7 mouse cellular contexts compared by ENCODE assay signal in genomic region chr6:120363688-120364522, GRCm38 (mm10). TPM values are rescaled to one million over a fixed set of nuclear protein-coding genes. Genes with fewer than 3 reads are reported as not detected.
DNase-seq lines count a peak whose midpoint lies in the region; ATAC-seq lines count a peak whose summit lies in the region.

Kdm5a (plus strand) TSS chr6:120364124.
Ccdc77 (minus strand) TSS chr6:120364374.

- no peaks in the 10 kb centered on the region for H3K27me3 ChIP-seq in embryonic facial prominence, embryonic 12.5 days
- H3K27me3 ChIP-seq in limb, embryonic 11.5 days (ENCODE audit: control insufficient read depth, insufficient read depth, low read length) = no peaks in the 10 kb centered on the region
- H3K27me3 ChIP-seq in midbrain, embryonic 14.5 days (ENCODE audit: control insufficient read depth, insufficient read depth, low read length) = no peaks in the 10 kb centered on the region

- H3K4me3 ChIP-seq in embryonic facial prominence, embryonic 12.5 days = peak within 1 kb of the TSS; percentile 99
- H3K4me3 ChIP-seq in limb, embryonic 11.5 days (ENCODE audit: low read depth, low read length) = peak within 1 kb of the TSS; percentile 97
- peak within 1 kb of the TSS; percentile 96 for H3K4me3 ChIP-seq in midbrain, embryonic 14.5 days (replicated peaks; ENCODE audit: low read depth, low read length)

- peaks cover 9% of the 10 kb centered on the region; the same call in 1 of the 2 replicates for H3K4me1 ChIP-seq in embryonic facial prominence, embryonic 12.5 days
- peaks cover 6% of the 10 kb centered on the region for H3K4me1 ChIP-seq in limb, embryonic 11.5 days (ENCODE audit: control insufficient read depth, insufficient read depth, low read length)
- H3K4me1 ChIP-seq in midbrain, embryonic 14.5 days (ENCODE audit: control insufficient read depth, insufficient read depth, low read length) = peaks cover 19% of the 10 kb centered on the region

- no peaks in the 10 kb centered on the region for H3K9me3 ChIP-seq in embryonic facial prominence, embryonic 12.5 days
- H3K9me3 ChIP-seq in limb, embryonic 11.5 days (ENCODE audit: control insufficient read depth, low read length) = no peaks in the 10 kb centered on the region
- H3K9me3 ChIP-seq in midbrain, embryonic 14.5 days (ENCODE audit: control insufficient read depth, low read length) = no peaks in the 10 kb centered on the region

- peak; percentile 91 for DNase-seq in adrenal gland, postnatal 25 days
- peak; percentile 99 for DNase-seq in heart, adult 11 months
- peak; percentile 94 for DNase-seq in kidney, adult 18-20 months
- peak; percentile 92 for DNase-seq in limb, embryonic 11.5 days (ENCODE audit: low spot score)
- DNase-seq in midbrain, embryonic 14.5 days = peak; percentile 97
- peak; percentile 85 to 87 for DNase-seq in spleen, adult 18-20 months

- ATAC-seq in embryonic facial prominence, embryonic 12.5 days (ENCODE audit: insufficient number of reproducible peaks, insufficient read depth, low FRiP score, low TSS enrichment) = peak; percentile 87
- ATAC-seq in limb, embryonic 11.5 days (ENCODE audit: insufficient number of reproducible peaks, low FRiP score, low TSS enrichment, low read depth) = peak; percentile 95
- peak; percentile 98 for ATAC-seq in midbrain, embryonic 14.5 days (ENCODE audit: low FRiP score, low TSS enrichment)

- H3K36me3 ChIP-seq in embryonic facial prominence, embryonic 12.5 days = peaks cover 22% of the 10 kb centered on the region
- peaks cover 5% of the 10 kb centered on the region; the same call in 1 of the 2 replicates for H3K36me3 ChIP-seq in limb, embryonic 11.5 days (ENCODE audit: control insufficient read depth, insufficient read depth, low read length)
- H3K36me3 ChIP-seq in midbrain, embryonic 14.5 days (ENCODE audit: control insufficient read depth, insufficient read depth, low read length) = peaks cover 22% of the 10 kb centered on the region

- under 1% methylated on average over 71 of the region's 71 CpGs for WGBS in embryonic facial prominence, embryonic 12.5 days
- WGBS in limb, embryonic 11.5 days = under 1% methylated on average over 71 of the region's 71 CpGs
- WGBS in midbrain, embryonic 14.5 days = under 1% methylated on average over 71 of the region's 71 CpGs

- H3K9ac ChIP-seq in embryonic facial prominence, embryonic 12.5 days = peak within 1 kb of the TSS; percentile 93
- H3K9ac ChIP-seq in limb, embryonic 11.5 days (ENCODE audit: low read length) = peak within 1 kb of the TSS; percentile 91
- H3K9ac ChIP-seq in midbrain, embryonic 14.5 days (replicated peaks; ENCODE audit: low read length) = peak within 1 kb of the TSS; percentile 86

- H3K27ac ChIP-seq in embryonic facial prominence, embryonic 12.5 days = peak within 1 kb of the TSS; percentile 93
- peak within 1 kb of the TSS; percentile 80 for H3K27ac ChIP-seq in limb, embryonic 11.5 days (replicated peaks; ENCODE audit: low read depth, low read length)
- peak within 1 kb of the TSS; percentile 96 for H3K27ac ChIP-seq in midbrain, embryonic 14.5 days (replicated peaks; ENCODE audit: low read depth, low read length)

- peak within 1 kb of the TSS; percentile 84 for H3K4me2 ChIP-seq in embryonic facial prominence, embryonic 12.5 days (replicated peaks)
- H3K4me2 ChIP-seq in limb, embryonic 11.5 days (ENCODE audit: low read depth, severe bottlenecking) = peak within 1 kb of the TSS; percentile 93
- H3K4me2 ChIP-seq in midbrain, embryonic 14.5 days (ENCODE audit: low read length) = peak within 1 kb of the TSS; percentile 64

RNA-seq across cellular contexts. Expression of gene Kdm5a, which starts in this region (rescaled TPM):
- 48.0 and 63.3 TPM in 2 replicates for total RNA-seq in adrenal gland, postnatal 25 days (2021)
- 50.6 and 58.3 TPM in 2 replicates for polyA plus RNA-seq in embryonic facial prominence, embryonic 12.5 days (2016; fragmentation: Nextera tagmentation; extraction: Ambion mirVana)
- 51.7 and 54.1 TPM in 2 replicates for polyA plus RNA-seq in limb, embryonic 11.5 days (2014; fragmentation: Nextera tagmentation; extraction: Ambion mirVana)
- polyA plus RNA-seq in midbrain, embryonic 14.5 days (2014; fragmentation: Nextera tagmentation; extraction: Ambion mirVana) = 34.4 and 53.9 TPM in 2 replicates

RNA-seq across cellular contexts. Expression of gene Ccdc77, which starts in this region (rescaled TPM):
- 8.2 and 10.9 TPM in 2 replicates for total RNA-seq in adrenal gland, postnatal 25 days (2021)
- 23.9 and 26.8 TPM in 2 replicates for polyA plus RNA-seq in embryonic facial prominence, embryonic 12.5 days (2016; fragmentation: Nextera tagmentation; extraction: Ambion mirVana)
- 29.2 and 30.6 TPM in 2 replicates for polyA plus RNA-seq in limb, embryonic 11.5 days (2014; fragmentation: Nextera tagmentation; extraction: Ambion mirVana)
- 11.1 and 13.8 TPM in 2 replicates for polyA plus RNA-seq in midbrain, embryonic 14.5 days (2014; fragmentation: Nextera tagmentation; extraction: Ambion mirVana)

Comparison
In these comparisons a context has a peak if more than half of its experiments do, and no peak if none do; other contexts are left out.
1. Peak in every context shown above with its lines: DNase-seq, ATAC-seq, H3K4me3 ChIP-seq and H3K27ac ChIP-seq.